Mouse (Mus musculus) CD8-positive naive resting alpha-beta T cell, adult 2 months (primary cell): Measurements from ENCODE around the gene Cpne6.
A peak's percentile ranks its signal among the peaks of the same experiment; 100 is the strongest.

Source experiments
- DNase-seq, 2 experiments: peaks; one replicate each; pipeline ENCODE4 v3.0.0; 2022; ENCODE audit warnings: low read depth in 2 of 2, low spot score in 2 of 2

The Cpne6 gene

GRCm38 (mm10) chr14:55510125-55510731 is at the start of gene Cpne6:
Gene Cpne6, plus strand, starts transcription at chr14:55510445.
- no peak for DNase-seq

GRCm38 (mm10) chr14:55461757-55462156 is 48.5 kb upstream of the Cpne6 start:
- no peak for DNase-seq

GRCm38 (mm10) chr14:55466481-55466880 is 43.8 kb upstream of the Cpne6 start:
- no peak for DNase-seq

GRCm38 (mm10) chr14:55467108-55467507 is 43.1 kb upstream of the Cpne6 start:
- DNase-seq, result no peak

GRCm38 (mm10) chr14:55468301-55468741 is 41.9 kb upstream of the Cpne6 start:
- DNase-seq, result no peak

GRCm38 (mm10) chr14:55469041-55469440 is 41.2 kb upstream of the Cpne6 start:
- no peak for DNase-seq

- DNase-seq, result no peak
Observed at GRCm38 (mm10) chr14:55469821-55470220, 40.4 kb upstream of the Cpne6 start.

GRCm38 (mm10) chr14:55470806-55471205 is 39.4 kb upstream of the Cpne6 start:
- DNase-seq, result no peak

- DNase-seq, result no peak
Observed at GRCm38 (mm10) chr14:55475654-55476053, 34.6 kb upstream of the Cpne6 start.

GRCm38 (mm10) chr14:55477421-55477820 is 32.8 kb upstream of the Cpne6 start:
- no peak for DNase-seq

GRCm38 (mm10) chr14:55477829-55478228 is 32.4 kb upstream of the Cpne6 start:
- DNase-seq, result no peak

- DNase-seq, result peak; percentile 75 to 79
Observed at GRCm38 (mm10) chr14:55478651-55479599, 31.3 kb upstream of the Cpne6 start, which contains the start of gene Dhrs4. Gene Dhrs4, plus strand, starts transcription at chr14:55478758.

- DNase-seq, result no peak
Observed at GRCm38 (mm10) chr14:55479629-55480028, 30.6 kb upstream of the Cpne6 start.

GRCm38 (mm10) chr14:55484430-55485085 is 25.7 kb upstream of the Cpne6 start:
- DNase-seq, result no peak

GRCm38 (mm10) chr14:55486836-55487235 is 23.4 kb upstream of the Cpne6 start:
- no peak for DNase-seq

GRCm38 (mm10) chr14:55490361-55491201 is 19.7 kb upstream of the Cpne6 start, which contains the start of gene Carmil3:
Gene Carmil3, plus strand, starts transcription at chr14:55490651.
- DNase-seq, result peak; percentile 28 to 35

GRCm38 (mm10) chr14:55491291-55491833 is 18.9 kb upstream of the Cpne6 start:
- DNase-seq, result peak in 1 of 2 experiments; percentile 14

GRCm38 (mm10) chr14:55492103-55492502 is 18.1 kb upstream of the Cpne6 start:
- DNase-seq, result no peak

- no peak for DNase-seq
Observed at GRCm38 (mm10) chr14:55495509-55496240, 14.6 kb upstream of the Cpne6 start.
